Mouse (Mus musculus) cerebellum, adult 2 months (tissue): ENCODE measurements around the gene H6pd. TPM values are rescaled to one million over a fixed set of nuclear protein-coding genes. Genes with fewer than 3 reads are reported as not detected.
A peak's percentile ranks its signal among the peaks of the same experiment; 100 is the strongest.

Source experiments
- DNase-seq, 2 experiments: peaks; one replicate each; pipeline ENCODE4 v3.0.0; 2021
- H3K27ac ChIP-seq: fragments of 200-500 bp; 2 replicates; pipeline ENCODE4 v1.5.1; 2012; ENCODE audit warnings: low read length, control low read depth, inconsistent platforms; ENCODE audit not compliant: insufficient read depth
- H3K27me3 ChIP-seq: fragments of 200-500 bp; 2 replicates; pipeline ENCODE4 v1.6.1; 2012; ENCODE audit warnings: inconsistent platforms, mild to moderate bottlenecking, low read length, moderate library complexity; ENCODE audit not compliant: control insufficient read depth, insufficient read depth
- H3K4me1 ChIP-seq: fragments of 200-500 bp; 2 replicates; pipeline ENCODE4 v1.6.1; 2011; ENCODE audit warnings: low read length; ENCODE audit not compliant: control insufficient read depth, insufficient read depth
- H3K4me3 ChIP-seq: fragments of 200-500 bp; replicated peaks from 2 replicates; pipeline ENCODE3; 2011; ENCODE audit warnings: mild to moderate bottlenecking, low read depth, low read length, control low read depth; ENCODE audit not compliant: insufficient read depth
- CTCF ChIP-seq: fragments of 200-500 bp; IDR thresholded peaks from 2 replicates; pipeline ENCODE4 v1.5.1; 2011; ENCODE audit warnings: low read depth, mild to moderate bottlenecking, control low read depth, low read length, moderate library complexity, borderline replicate concordance; ENCODE audit not compliant: insufficient read depth
- POLR2A ChIP-seq: fragments of 200-500 bp; IDR thresholded peaks from 2 replicates; pipeline ENCODE4 v1.6.1; 2011; ENCODE audit warnings: low read length, control low read depth, borderline replicate concordance; ENCODE audit not compliant: insufficient read depth
- WGBS: fragments of 180-500 bp; shearing (Covaris S2); methylation state at CpG from one replicate; pipeline ENCODE4 v1.1.7; 2018; 5-methylcytosine and 5-hydroxymethylcytosine counted together
- polyA plus RNA-seq: library from polyadenylated mRNA; depleted of rRNA; stranded (reverse); fragments of >200 nt; gene quantifications from 2 replicates; pipeline ENCODE4 v1.2.3, GENCODE M21; 2012

H6pd gene
- polyA plus RNA-seq, 1 experiment, result 11.6 TPM

DNA sequence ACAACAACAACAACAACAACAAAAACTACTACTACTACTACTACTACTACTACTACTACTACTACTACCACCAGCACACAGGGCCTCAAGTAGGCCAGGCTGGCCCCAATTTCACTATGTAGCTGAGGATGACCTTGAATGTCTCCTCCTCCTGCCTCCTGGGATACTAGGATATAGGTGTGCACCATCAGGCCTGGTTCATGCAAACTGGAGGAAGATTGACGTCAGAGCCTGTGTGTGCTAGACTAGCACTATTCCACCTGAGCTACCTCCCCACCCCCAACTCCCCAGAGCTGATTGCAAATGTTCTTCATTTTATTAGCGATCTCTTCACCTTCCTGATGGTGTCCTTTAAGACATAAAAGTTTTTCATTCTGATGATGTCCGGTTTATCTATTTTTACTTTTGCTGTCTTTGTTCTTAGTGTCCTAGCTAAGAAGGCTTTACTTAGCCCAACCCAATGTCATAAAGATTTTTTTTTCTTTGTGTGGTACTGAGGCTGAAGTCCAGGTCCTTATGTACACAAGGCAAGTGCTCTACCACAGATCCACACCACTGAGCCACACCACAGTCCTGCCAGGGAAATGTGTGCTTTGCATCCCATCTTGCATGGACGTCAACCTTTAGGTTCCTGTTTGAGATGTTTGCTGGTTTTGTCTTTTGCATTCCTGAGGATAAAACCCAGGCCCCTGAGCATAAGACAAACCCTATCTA is 5.7 kb upstream of the H6pd start:
- H3K4me3 ChIP-seq, result no peak overlapping the region
- no peaks in the 10 kb centered on the region for H3K27me3 ChIP-seq
- TF ChIP-seq POLR2A, result no peak
- no peak for TF ChIP-seq CTCF
- no peaks in the 10 kb centered on the region; the same call in 1 of the 2 replicates for H3K4me1 ChIP-seq
- no peak overlapping the region for H3K27ac ChIP-seq
- DNase-seq, result no peak
- 92% methylated on average over 4 of the region's 4 CpGs for WGBS

DNA sequence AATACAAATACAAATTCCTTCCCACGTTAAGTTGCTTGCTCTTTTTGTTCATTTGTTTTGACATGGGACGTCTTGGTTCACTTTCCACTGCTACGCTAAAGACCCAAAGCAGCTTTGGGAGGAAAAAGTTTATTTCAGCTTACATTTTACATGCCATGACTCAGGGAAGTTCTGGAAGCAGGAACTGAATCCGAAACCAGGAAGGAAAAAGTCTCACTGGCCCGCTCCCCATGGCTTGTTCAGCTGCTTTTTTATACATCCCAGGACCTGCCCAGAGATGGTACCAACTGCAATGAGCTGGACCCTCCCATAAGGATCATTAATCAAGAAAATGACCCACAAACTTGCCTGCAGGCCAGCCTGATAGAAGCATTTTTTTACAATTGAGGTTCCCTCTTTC is 5.0 kb upstream of the H6pd start:
- WGBS, result 93% methylated on average over 5 of the region's 5 CpGs
- no peak overlapping the region for H3K27ac ChIP-seq

DNA sequence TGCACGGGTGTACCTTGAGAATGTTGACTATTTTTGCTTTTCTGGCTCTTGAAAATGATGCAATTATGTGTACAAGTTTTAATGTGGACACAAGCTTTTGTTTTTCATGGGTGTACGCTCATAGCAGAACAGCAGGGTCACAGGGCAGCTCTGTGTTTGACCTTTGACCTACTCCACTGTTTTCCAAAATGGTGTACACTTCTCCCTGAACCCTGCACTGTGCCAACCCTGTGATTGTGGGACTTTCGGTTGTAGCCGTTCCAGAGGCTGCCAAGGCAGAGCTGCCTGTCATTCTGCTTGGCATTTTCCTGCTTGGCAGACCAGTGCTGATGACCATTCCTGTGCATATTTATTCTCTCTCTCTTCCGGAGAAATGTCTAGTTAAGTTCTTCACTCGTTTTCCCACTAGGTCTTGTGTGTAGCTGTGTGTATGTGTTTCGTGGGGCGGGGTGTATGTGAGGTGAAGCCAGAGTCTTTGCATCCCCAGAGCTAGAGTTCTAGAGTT is 4.4 kb upstream of the H6pd start:
- WGBS, result 84% methylated on average over 8 of the region's 8 CpGs
- no peaks in the 10 kb centered on the region for H3K27me3 ChIP-seq
- no peak overlapping the region for H3K27ac ChIP-seq
- H3K4me3 ChIP-seq, result no peak overlapping the region
- no peak for TF ChIP-seq POLR2A
- TF ChIP-seq CTCF, result no peak
- H3K4me1 ChIP-seq, result peaks cover 3% of the 10 kb centered on the region; the same call in 1 of the 2 replicates
- no peak for DNase-seq

More for the DNA sequence above, 5.0 kb upstream of the H6pd start:
- Histone ChIP-seq H3K27me3 (no peaks in the 10 kb centered on the region), H3K4me3 (no peak overlapping the region), H3K4me1 (peaks cover 3% of the 10 kb centered on the region; the same call in 1 of the 2 replicates)
- TF ChIP-seq CTCF, result no peak
- no peak for TF ChIP-seq POLR2A
- DNase-seq, result no peak

GRCm38 (mm10) chr4:150012322-150012723 is 3.5 kb upstream of the H6pd start:
- Histone ChIP-seq H3K27ac (no peak overlapping the region), H3K27me3 (no peaks in the 10 kb centered on the region), H3K4me1 (peaks cover 3% of the 10 kb centered on the region; the same call in 1 of the 2 replicates), H3K4me3 (no peak overlapping the region)
- WGBS, result 76% methylated on average over 4 of the region's 4 CpGs
- TF ChIP-seq CTCF (no peak), POLR2A (no peak)
- DNase-seq, result no peak

DNA sequence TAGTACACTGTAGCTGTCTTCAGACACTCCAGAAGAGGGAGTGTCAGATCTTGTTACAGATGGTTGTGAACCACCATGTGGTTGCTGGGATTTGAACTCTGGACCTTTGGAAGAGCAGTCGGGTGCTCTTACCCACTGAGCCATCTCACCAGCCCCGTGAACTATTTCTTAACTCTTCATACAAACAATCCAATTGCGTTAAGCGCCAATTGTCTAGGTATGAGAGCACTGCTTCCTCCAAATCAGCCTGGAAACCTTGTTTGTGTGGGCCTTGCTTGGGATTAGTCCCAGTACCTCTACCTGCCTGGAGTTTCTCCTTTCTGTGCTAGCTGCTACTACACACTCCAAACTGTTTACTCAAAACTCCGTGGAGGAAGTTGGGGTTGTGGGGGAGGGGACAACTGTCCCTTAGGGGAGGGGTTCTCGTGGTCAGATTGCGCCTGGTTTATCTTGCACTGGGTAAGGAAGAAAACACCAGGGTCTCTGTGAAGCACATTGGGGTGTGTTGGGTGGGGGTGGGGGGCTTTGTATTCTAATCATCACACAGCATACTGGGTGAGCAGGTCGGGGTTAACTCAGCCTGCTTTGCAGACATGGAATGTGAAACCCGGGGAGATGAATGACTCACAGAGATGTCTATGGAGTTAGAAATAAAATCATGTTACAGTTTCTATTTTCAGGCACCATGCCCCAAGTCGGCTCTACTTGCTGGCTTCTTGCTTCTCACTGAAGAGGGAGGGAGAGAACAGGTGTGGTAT is 2.9 kb upstream of the H6pd start:
- WGBS, result 64% methylated on average over 10 of the region's 10 CpGs
- Histone ChIP-seq H3K4me1 (peaks cover 7% of the 10 kb centered on the region; the same call in 1 of the 2 replicates), H3K27ac (no peak overlapping the region), H3K27me3 (no peaks in the 10 kb centered on the region), H3K4me3 (no peak overlapping the region)
- TF ChIP-seq CTCF (no peak), POLR2A (no peak)
- no peak for DNase-seq

DNA sequence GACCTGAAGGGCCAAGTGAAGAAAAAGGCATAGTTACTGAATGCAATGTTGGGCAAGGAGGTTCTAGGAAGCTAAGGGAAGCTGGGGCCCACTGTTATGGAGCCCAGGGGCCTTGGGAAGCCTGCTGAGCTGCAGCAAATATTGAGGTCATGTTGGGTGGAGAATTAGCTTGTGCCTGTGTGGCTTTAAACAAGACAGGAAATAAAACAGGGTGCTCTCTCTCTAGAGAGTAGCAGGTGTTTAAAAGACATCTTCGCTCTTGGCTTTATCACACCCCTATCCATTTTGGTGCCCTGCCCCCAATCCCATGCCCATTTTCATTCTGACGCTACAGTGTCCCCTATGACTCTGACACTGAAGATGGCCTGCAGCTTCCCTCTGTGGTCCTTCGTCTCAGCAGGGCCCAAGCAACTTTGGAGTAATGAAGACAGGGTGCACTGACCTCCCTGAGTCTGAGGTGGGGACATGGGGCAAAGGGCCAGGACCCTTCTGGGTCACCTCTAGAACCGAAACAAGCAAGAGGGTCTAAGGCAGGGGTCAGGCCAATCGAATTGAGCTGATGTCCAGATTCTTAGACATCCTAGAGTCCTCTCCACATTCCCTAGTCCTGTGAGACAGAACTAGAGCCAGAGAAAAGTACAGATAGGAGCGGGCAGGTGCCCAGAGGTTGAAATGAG is 1.4 kb upstream of the H6pd start:
- Histone ChIP-seq H3K27me3 (no peaks in the 10 kb centered on the region), H3K4me3 (no peak overlapping the region), H3K27ac (no peak overlapping the region), H3K4me1 (peaks cover 14% of the 10 kb centered on the region)
- TF ChIP-seq CTCF (no peak), POLR2A (no peak)
- DNase-seq, result no peak
- WGBS, result 92% methylated on average over 6 of the region's 6 CpGs

DNA sequence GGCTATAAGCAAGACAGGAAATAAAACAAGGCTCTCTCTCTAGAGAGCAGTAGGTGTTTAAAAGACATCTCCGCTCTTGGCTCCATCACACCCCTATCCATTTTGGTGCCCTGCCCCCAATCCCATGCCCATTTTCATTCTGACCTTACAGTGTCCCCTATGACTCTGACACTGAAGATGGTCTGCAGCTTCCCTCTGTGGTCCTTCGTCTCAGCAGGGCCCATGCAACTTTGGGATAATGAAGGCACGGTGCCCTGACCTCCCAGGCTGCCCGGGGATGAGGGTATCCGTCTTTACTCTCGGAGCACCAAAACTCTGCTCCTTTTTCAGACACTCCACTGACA is 736 bp upstream of the H6pd start:
- 82% methylated on average over 6 of the region's 6 CpGs for WGBS
- Histone ChIP-seq H3K27ac (0 out of 2 replicates have a peak overlapping the region, but pooled peaks have one; percentile 87), H3K4me3 (no peak overlapping the region), H3K27me3 (no peaks in the 10 kb centered on the region), H3K4me1 (peaks cover 18% of the 10 kb centered on the region)
- TF ChIP-seq POLR2A (no peak), CTCF (no peak)
- no peak for DNase-seq
